Mouse (Mus musculus) testis, adult 2 months (tissue): ENCODE results near the gene Aqp8.

Source experiments
- CTCF ChIP-seq: fragments of 200-500 bp; IDR thresholded peaks from 2 replicates; pipeline ENCODE4 v1.5.1; 2012; ENCODE audit warnings: low read depth, mild to moderate bottlenecking, inconsistent platforms, low read length, moderate library complexity; ENCODE audit not compliant: control insufficient read depth, insufficient read depth, insufficient replicate concordance
- POLR2A ChIP-seq: fragments of 200-500 bp; IDR thresholded peaks from 2 replicates; pipeline ENCODE4 v1.6.1; 2012; ENCODE audit warnings: low read depth, mild to moderate bottlenecking, inconsistent platforms, low read length, moderate library complexity; ENCODE audit not compliant: control insufficient read depth

DNA sequence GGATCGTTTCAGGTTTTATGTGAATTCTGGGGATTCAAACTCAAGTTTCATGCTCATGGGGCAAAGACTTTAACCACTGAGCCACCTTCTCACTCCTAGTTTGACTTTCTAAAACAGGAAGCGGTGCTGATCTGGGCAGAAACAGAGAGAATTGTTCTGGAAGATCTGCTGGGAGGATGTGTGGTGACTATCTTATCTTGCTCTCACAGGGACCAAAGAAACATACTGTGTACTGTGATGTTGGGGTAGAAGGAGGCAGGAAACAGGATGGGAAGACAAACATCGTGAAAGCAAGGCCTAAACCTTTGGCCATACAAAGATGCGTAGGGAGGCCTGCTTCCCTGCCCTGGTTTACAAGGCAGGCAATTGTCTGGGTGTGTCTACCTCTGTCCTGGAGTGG, 2.8 kb upstream of the Aqp8 start:
- TF ChIP-seq POLR2A (no peak), CTCF (no peak)
